Mouse (Mus musculus) stomach, embryonic 14.5 days (tissue): Measurements from ENCODE around the gene A630095N17Rik. TPM values are rescaled to one million over a fixed set of nuclear protein-coding genes. Genes with fewer than 3 reads are reported as not detected.
A peak's percentile ranks its signal among the peaks of the same experiment; 100 is the strongest.

ENCODE experiments used
- ATAC-seq: fragments of 200-750 bp; cut with Nextera tagmentation; 2 replicates; pipeline ENCODE4 v1.8.0; 2017; ENCODE audit warnings: low read depth, moderate TSS enrichment; ENCODE audit not compliant: insufficient number of reproducible peaks, insufficient read depth, low FRiP score
- H3K27ac ChIP-seq: fragments of 300-500 bp; sonication (generic); 2 replicates; pipeline ENCODE4 v1.5.1; 2014; ENCODE audit warnings: mild to moderate bottlenecking, low read length, moderate library complexity, mixed read lengths
- H3K27me3 ChIP-seq: fragments of 300-500 bp; sonication (generic); 2 replicates; pipeline ENCODE4 v1.6.1; 2014; ENCODE audit warnings: low read length, control low read depth, mixed read lengths; ENCODE audit not compliant: control insufficient read depth, insufficient read depth
- H3K36me3 ChIP-seq: fragments of 300-500 bp; sonication (generic); 2 replicates; pipeline ENCODE4 v1.6.1; 2014; ENCODE audit warnings: mild to moderate bottlenecking, control low read depth, low read length, moderate library complexity, mixed read lengths; ENCODE audit not compliant: control insufficient read depth, insufficient read depth
- H3K4me1 ChIP-seq: fragments of 300-500 bp; sonication (generic); 2 replicates; pipeline ENCODE4 v1.6.1; 2014; ENCODE audit warnings: low read length, control low read depth, mixed read lengths; ENCODE audit not compliant: control insufficient read depth, insufficient read depth
- H3K4me2 ChIP-seq: fragments of 300-500 bp; sonication (generic); replicated peaks from 2 replicates; pipeline ENCODE4 v1.6.1; 2014; ENCODE audit warnings: low read depth, low read length, control low read depth
- H3K4me3 ChIP-seq: fragments of 300-500 bp; sonication (generic); 2 replicates; pipeline ENCODE4 v1.5.1; 2014; ENCODE audit warnings: low read depth, low read length, control low read depth
- H3K9ac ChIP-seq: fragments of 300-500 bp; sonication (generic); replicated peaks from 2 replicates; pipeline ENCODE4 v1.6.1; 2014; ENCODE audit warnings: low read depth, mild to moderate bottlenecking, control low read depth, low read length, moderate library complexity, mixed read lengths
- H3K9me3 ChIP-seq: fragments of 300-500 bp; sonication (generic); 2 replicates; pipeline ENCODE4 v1.6.1; 2016; ENCODE audit warnings: low read depth, low read length, control low read depth; ENCODE audit not compliant: control insufficient read depth
- WGBS: fragments of 180-500 bp; shearing (Covaris S2); extraction: QIAGEN DNeasy Blood & Tissue Kit; methylation state at CpG from one replicate; pipeline ENCODE4 v1.1.7; 2014; 5-methylcytosine and 5-hydroxymethylcytosine counted together
- polyA plus RNA-seq: library from polyadenylated mRNA; unstranded; fragments of >200 nt; fragmentation: Nextera tagmentation; extraction: Ambion mirVana; gene quantifications from 2 replicates; pipeline ENCODE4 v1.2.1, GENCODE M21; 2014

A630095N17Rik gene
- polyA plus RNA-seq, 1 experiment from 2014 or later, result not detected

DNA sequence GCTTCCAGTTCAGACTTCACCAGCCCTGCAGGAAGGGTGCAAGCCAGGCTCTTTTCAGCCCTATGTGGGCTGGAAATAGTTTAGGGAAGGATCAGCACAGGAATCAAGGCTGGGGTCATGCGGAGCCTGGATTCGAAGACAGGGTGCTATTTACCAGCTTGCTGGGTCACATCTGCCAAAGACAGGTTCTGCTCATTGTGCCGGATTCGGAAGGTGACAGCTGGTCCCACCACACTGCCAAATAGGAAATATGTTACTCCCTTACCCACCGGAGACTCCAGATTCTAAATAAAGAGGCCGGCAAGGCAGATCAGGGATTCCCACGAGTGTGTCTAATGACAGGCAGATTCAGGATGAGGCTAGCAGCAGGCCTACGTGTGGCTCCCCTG is 22.7 kb upstream of the A630095N17Rik start:
- 71% methylated on average over 8 of the region's 8 CpGs for WGBS
- H3K9ac ChIP-seq, result no peak overlapping the region
- no peaks in the 10 kb centered on the region for H3K4me1 ChIP-seq
- no peak overlapping the region for H3K4me3 ChIP-seq
- H3K9me3 ChIP-seq, result no peaks in the 10 kb centered on the region
- H3K27me3 ChIP-seq, result no peaks in the 10 kb centered on the region
- no peak overlapping the region for H3K27ac ChIP-seq
- no peak overlapping the region for H3K4me2 ChIP-seq
- no peak for ATAC-seq
- no peaks in the 10 kb centered on the region for H3K36me3 ChIP-seq

DNA sequence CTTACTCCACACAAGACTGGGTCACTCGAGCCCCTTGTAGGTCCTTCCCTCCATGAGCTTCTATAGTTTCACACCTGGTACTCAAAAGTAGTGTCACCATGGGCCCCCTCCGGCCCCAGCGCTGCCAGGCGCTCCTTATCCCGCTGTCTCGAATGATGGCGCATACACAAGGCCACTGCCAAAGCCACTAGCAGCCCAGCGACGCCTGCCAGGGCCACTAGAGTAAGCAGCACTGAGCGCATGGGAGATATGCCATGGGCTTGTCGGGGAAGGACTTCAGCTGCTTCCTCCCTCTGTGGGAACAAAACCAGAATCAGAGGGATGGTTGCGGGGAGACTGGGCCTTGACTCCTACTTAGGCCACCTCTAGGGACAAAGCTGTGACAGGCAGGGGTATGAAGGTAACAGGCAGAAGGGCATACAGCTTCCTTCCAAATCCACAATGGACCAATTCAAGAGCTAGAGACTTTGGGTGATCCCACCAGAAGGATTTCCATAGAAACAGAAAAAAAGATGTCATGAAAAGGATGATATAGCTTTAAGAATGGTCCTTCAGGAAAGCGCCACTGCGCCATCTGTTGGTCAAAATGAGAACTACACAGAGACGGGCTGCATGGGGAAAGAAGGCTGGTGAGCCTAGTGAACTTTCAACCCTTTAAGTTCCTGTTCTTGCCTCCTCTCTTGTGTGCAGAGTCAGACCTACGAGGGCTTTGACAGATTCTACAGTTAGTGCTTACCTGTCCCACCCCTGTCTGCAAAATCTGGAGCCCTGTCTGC is 22.1 kb upstream of the A630095N17Rik start:
- H3K4me2 ChIP-seq, result no peak overlapping the region
- H3K9me3 ChIP-seq, result no peaks in the 10 kb centered on the region
- no peak overlapping the region for H3K27ac ChIP-seq
- H3K36me3 ChIP-seq, result no peaks in the 10 kb centered on the region
- ATAC-seq, result no peak
- no peaks in the 10 kb centered on the region for H3K27me3 ChIP-seq
- WGBS, result 61% methylated on average over 16 of the region's 16 CpGs
- no peak overlapping the region for H3K9ac ChIP-seq
- no peaks in the 10 kb centered on the region for H3K4me1 ChIP-seq
- H3K4me3 ChIP-seq, result no peak overlapping the region

DNA sequence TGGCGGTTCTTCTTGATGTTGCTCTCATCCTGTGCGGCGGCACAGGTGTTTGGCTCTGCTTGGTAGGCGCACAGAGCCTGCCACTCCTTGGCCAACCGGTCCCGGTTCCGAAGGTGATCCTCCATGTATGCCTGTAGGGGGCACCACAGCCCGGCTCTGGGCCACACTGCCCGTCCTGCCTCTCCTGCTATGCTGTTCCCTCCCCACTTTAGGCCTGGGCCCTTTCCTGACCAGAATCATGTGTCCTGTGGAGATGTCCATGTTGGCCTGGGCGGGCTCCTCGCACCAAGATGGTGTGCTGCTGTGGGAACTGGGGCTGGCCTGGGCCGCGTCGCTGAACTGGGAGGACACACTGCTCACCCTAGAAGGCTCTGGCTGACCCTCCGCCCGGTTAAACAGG is 21.1 kb upstream of the A630095N17Rik start:
- 74% methylated on average over 16 of the region's 16 CpGs for WGBS
- no peak overlapping the region for H3K9ac ChIP-seq

GRCm38 (mm10) chr1:75252308-75252707 is 20.4 kb upstream of the A630095N17Rik start:
- H3K4me1 ChIP-seq, result peaks cover 10% of the 10 kb centered on the region
- no peak overlapping the region for H3K4me2 ChIP-seq
- no peak overlapping the region for H3K27ac ChIP-seq
- ATAC-seq, result no peak
- WGBS, result 63% methylated on average over 13 of the region's 13 CpGs
- no peaks in the 10 kb centered on the region for H3K36me3 ChIP-seq
- H3K9me3 ChIP-seq, result no peaks in the 10 kb centered on the region
- H3K27me3 ChIP-seq, result no peaks in the 10 kb centered on the region
- H3K9ac ChIP-seq, result no peak overlapping the region
- no peak overlapping the region for H3K4me3 ChIP-seq

More for the DNA sequence above, 21.1 kb upstream of the A630095N17Rik start:
- peaks cover 6% of the 10 kb centered on the region for H3K4me1 ChIP-seq
- no peak overlapping the region for H3K4me3 ChIP-seq
- H3K36me3 ChIP-seq, result no peaks in the 10 kb centered on the region
- H3K27me3 ChIP-seq, result no peaks in the 10 kb centered on the region
- H3K9me3 ChIP-seq, result no peaks in the 10 kb centered on the region
- no peak for ATAC-seq
- no peak overlapping the region for H3K4me2 ChIP-seq
- H3K27ac ChIP-seq, result no peak overlapping the region

- H3K27me3 ChIP-seq, result no peaks in the 10 kb centered on the region
- H3K9me3 ChIP-seq, result no peaks in the 10 kb centered on the region
- ATAC-seq, result peak; percentile 51
- WGBS, result 4% methylated on average over 21 of the region's 22 CpGs
- H3K4me3 ChIP-seq, result peak overlapping the region; percentile 9; the same call in 1 of the 2 replicates
- no peak overlapping the region for H3K27ac ChIP-seq
- H3K9ac ChIP-seq, result no peak overlapping the region
- no peaks in the 10 kb centered on the region for H3K36me3 ChIP-seq
- H3K4me2 ChIP-seq, result peak overlapping the region; percentile 36
- peaks cover 10% of the 10 kb centered on the region for H3K4me1 ChIP-seq
Measured at GRCm38 (mm10) chr1:75251112-75251970, 19.4 kb upstream of the A630095N17Rik start.

- Histone ChIP-seq H3K9me3 (no peaks in the 10 kb centered on the region), H3K27me3 (no peaks in the 10 kb centered on the region), H3K4me1 (peaks cover 10% of the 10 kb centered on the region), H3K9ac (no peak overlapping the region), H3K4me3 (no peak overlapping the region), H3K27ac (no peak overlapping the region), H3K4me2 (no peak overlapping the region), H3K36me3 (no peaks in the 10 kb centered on the region; the same call in 1 of the 2 replicates)
- WGBS, result 69% methylated on average over 3 of the region's 3 CpGs
- ATAC-seq, result no peak
Measured at GRCm38 (mm10) chr1:75250498-75250897, 18.6 kb upstream of the A630095N17Rik start.

GRCm38 (mm10) chr1:75248041-75248772 is 16.3 kb upstream of the A630095N17Rik start:
- H3K4me2 ChIP-seq, result no peak overlapping the region
- 41% methylated on average over 9 of the region's 9 CpGs for WGBS

More at GRCm38 (mm10) chr1:75248041-75248772, 16.3 kb upstream of the A630095N17Rik start:
- H3K9me3 ChIP-seq, result no peaks in the 10 kb centered on the region
- H3K27ac ChIP-seq, result peak overlapping the region; percentile 24; the same call in 1 of the 2 replicates
- H3K4me3 ChIP-seq, result no peak overlapping the region
- peaks cover 7% of the 10 kb centered on the region; the same call in 1 of the 2 replicates for H3K36me3 ChIP-seq
- H3K27me3 ChIP-seq, result no peaks in the 10 kb centered on the region
- H3K9ac ChIP-seq, result no peak overlapping the region
- peak; percentile 56 for ATAC-seq
- H3K4me1 ChIP-seq, result peaks cover 10% of the 10 kb centered on the region
